Mouse (Mus musculus) thymus, postnatal 0 days (tissue): Measurements from ENCODE around the gene Tfb1m. TPM values are rescaled to one million over a fixed set of nuclear protein-coding genes. Genes with fewer than 3 reads are reported as not detected.

Experiments used
- polyA plus RNA-seq: library from polyadenylated mRNA; unstranded; fragments of >200 nt; fragmentation: Nextera tagmentation; extraction: Ambion mirVana; gene quantifications from 2 replicates; pipeline ENCODE4 v1.2.1, GENCODE M21; 2015

Tfb1m gene
- polyA plus RNA-seq, 1 experiment from 2014 or later, result 14.0 TPM

Other genes with a start within 250 kb of the Tfb1m start
- 0.49 and 0.51 TPM in 2 replicates for gene Tiam2, start 231.2 kb downstream of the Tfb1m start, polyA plus RNA-seq
- not detected in 2 replicates for gene Cldn20, start 25.2 kb downstream of the Tfb1m start, polyA plus RNA-seq
- gene Nox3, start 138.5 kb upstream of the Tfb1m start, polyA plus RNA-seq, result not detected in 2 replicates